Mouse (Mus musculus): ENCODE data around the gene Lin7b. TPM values are rescaled to one million over a fixed set of nuclear protein-coding genes. Genes with fewer than 3 reads are reported as not detected.

The Lin7b gene
- total RNA-seq, 2 experiments from 2014 or later: not detected

GRCm38 (mm10) chr7:45322245-45322644, 48.1 kb downstream of the Lin7b start:
- ATAC-seq (ENCODE audit: poor library complexity, severe bottlenecking): no peak

Other genes with a start within 250 kb of the Lin7b start
Only the 30 nearest of the 36 such genes appear.
- 131 and 132 TPM in 2 replicates for gene Pih1d1, start 216.3 kb downstream of the Lin7b start, total RNA-seq (2015)
- gene Pih1d1, start 216.3 kb downstream of the Lin7b start, total RNA-seq (2017): 43.9 and 51.4 TPM in 2 replicates
- 68.0 and 72.0 TPM in 2 replicates for gene Aldh16a1, start 216.0 kb downstream of the Lin7b start, total RNA-seq (2015)
- gene Aldh16a1, start 216.0 kb downstream of the Lin7b start, total RNA-seq (2017): 26.9 and 33.7 TPM in 2 replicates
- 0.18 TPM in 1 of 2 replicates, not detected in the other for gene Slc17a7, start 206.6 kb downstream of the Lin7b start, total RNA-seq (2015)
- not detected in 2 replicates for gene Slc17a7, start 206.6 kb downstream of the Lin7b start, total RNA-seq (2017)
- gene Gfy, start 191.0 kb downstream of the Lin7b start, total RNA-seq (2015): not detected in 2 replicates
- not detected in 2 replicates for gene Gfy, start 191.0 kb downstream of the Lin7b start, total RNA-seq (2017)
- gene Pth2, start 189.6 kb downstream of the Lin7b start, total RNA-seq (2015): not detected in 2 replicates
- gene Pth2, start 189.6 kb downstream of the Lin7b start, total RNA-seq (2017): not detected in 2 replicates
- not detected in 2 replicates for gene Ccdc155, start 165.7 kb downstream of the Lin7b start, total RNA-seq (2015)
- not detected in 2 replicates for gene Ccdc155, start 165.7 kb downstream of the Lin7b start, total RNA-seq (2017)
- gene Dkkl1, start 158.4 kb downstream of the Lin7b start, total RNA-seq (2015): 1.0 and 1.6 TPM in 2 replicates
- gene Dkkl1, start 158.4 kb downstream of the Lin7b start, total RNA-seq (2017): 1.1 and 5.0 TPM in 2 replicates
- 0.07 TPM in 1 of 2 replicates, not detected in the other for gene Tead2, start 154.8 kb downstream of the Lin7b start, total RNA-seq (2015)
- gene Tead2, start 154.8 kb downstream of the Lin7b start, total RNA-seq (2017): not detected in 2 replicates
- 105 and 111 TPM in 2 replicates for gene Cd37, start 131.5 kb downstream of the Lin7b start, total RNA-seq (2015)
- gene Cd37, start 131.5 kb downstream of the Lin7b start, total RNA-seq (2017): 67.9 and 74.9 TPM in 2 replicates
- not detected in 2 replicates for gene Slc6a16, start 129.5 kb downstream of the Lin7b start, total RNA-seq (2015)
- gene Slc6a16, start 129.5 kb downstream of the Lin7b start, total RNA-seq (2017): not detected in 2 replicates
- gene Slc6a21, start 93.1 kb downstream of the Lin7b start, total RNA-seq (2015): 0.27 and 0.78 TPM in 2 replicates
- not detected in 2 replicates for gene Slc6a21, start 93.1 kb downstream of the Lin7b start, total RNA-seq (2017)
- gene Trpm4, start 36.8 kb downstream of the Lin7b start, total RNA-seq (2015): 3.2 and 4.7 TPM in 2 replicates
- gene Trpm4, start 36.8 kb downstream of the Lin7b start, total RNA-seq (2017): 4.8 and 5.4 TPM in 2 replicates
- not detected in 2 replicates for gene Hrc, start 35.3 kb downstream of the Lin7b start, total RNA-seq (2015)
- 0.07 TPM in 1 of 2 replicates, not detected in the other for gene Hrc, start 35.3 kb downstream of the Lin7b start, total RNA-seq (2017)
- gene Ppfia3, start 3.6 kb downstream of the Lin7b start, total RNA-seq (2015): 0.50 TPM in 1 of 2 replicates, not detected in the other
- gene Ppfia3, start 3.6 kb downstream of the Lin7b start, total RNA-seq (2017): not detected in 2 replicates
- 69.6 and 94.3 TPM in 2 replicates for gene Snrnp70, start 25.2 kb upstream of the Lin7b start, total RNA-seq (2015)
- 261 and 320 TPM in 2 replicates for gene Snrnp70, start 25.2 kb upstream of the Lin7b start, total RNA-seq (2017)
- not detected in 2 replicates for gene Kcna7, start 35.1 kb upstream of the Lin7b start, total RNA-seq (2015)
- not detected in 2 replicates for gene Kcna7, start 35.1 kb upstream of the Lin7b start, total RNA-seq (2017)
- gene Ntf5, start 43.1 kb upstream of the Lin7b start, total RNA-seq (2015): not detected in 2 replicates
- not detected in 2 replicates for gene Ntf5, start 43.1 kb upstream of the Lin7b start, total RNA-seq (2017)
- not detected in 2 replicates for gene Lhb, start 50.2 kb upstream of the Lin7b start, total RNA-seq (2015)
- not detected in 2 replicates for gene Lhb, start 50.2 kb upstream of the Lin7b start, total RNA-seq (2017)
- 9.8 and 10.6 TPM in 2 replicates for gene Gys1, start 64.3 kb upstream of the Lin7b start, total RNA-seq (2015)
- gene Gys1, start 64.3 kb upstream of the Lin7b start, total RNA-seq (2017): 7.2 and 8.8 TPM in 2 replicates
- gene Ruvbl2, start 67.5 kb upstream of the Lin7b start, total RNA-seq (2015): 48.6 and 51.6 TPM in 2 replicates
- 52.9 and 60.2 TPM in 2 replicates for gene Ruvbl2, start 67.5 kb upstream of the Lin7b start, total RNA-seq (2017)
- 2,869 and 3,213 TPM in 2 replicates for gene Ftl1, start 89.3 kb upstream of the Lin7b start, total RNA-seq (2015)
- 1,589 and 1,786 TPM in 2 replicates for gene Ftl1, start 89.3 kb upstream of the Lin7b start, total RNA-seq (2017)
- 24.6 and 25.0 TPM in 2 replicates for gene Bax, start 96.3 kb upstream of the Lin7b start, total RNA-seq (2015)
- 31.8 and 37.4 TPM in 2 replicates for gene Bax, start 96.3 kb upstream of the Lin7b start, total RNA-seq (2017)
- gene Tulp2, start 111.3 kb upstream of the Lin7b start, total RNA-seq (2015): not detected in 2 replicates
- gene Tulp2, start 111.3 kb upstream of the Lin7b start, total RNA-seq (2017): not detected in 2 replicates
- gene Gm45808, start 116.2 kb upstream of the Lin7b start, total RNA-seq (2015): not detected in 2 replicates
- 0.61 TPM in 1 of 2 replicates, not detected in the other for gene Gm45808, start 116.2 kb upstream of the Lin7b start, total RNA-seq (2017)
- 15.5 and 18.3 TPM in 2 replicates for gene Dhdh, start 118.2 kb upstream of the Lin7b start, total RNA-seq (2015)
- 14.2 and 16.0 TPM in 2 replicates for gene Dhdh, start 118.2 kb upstream of the Lin7b start, total RNA-seq (2017)
- 54.9 and 59.1 TPM in 2 replicates for gene Nucb1, start 139.8 kb upstream of the Lin7b start, total RNA-seq (2015)
- gene Nucb1, start 139.8 kb upstream of the Lin7b start, total RNA-seq (2017): 178 and 199 TPM in 2 replicates
- 29.2 and 39.1 TPM in 2 replicates for gene Ppp1r15a, start 155.7 kb upstream of the Lin7b start, total RNA-seq (2015)
- 50.0 and 64.7 TPM in 2 replicates for gene Ppp1r15a, start 155.7 kb upstream of the Lin7b start, total RNA-seq (2017)
- not detected in 2 replicates for gene Plekha4, start 155.7 kb upstream of the Lin7b start, total RNA-seq (2015)
- 0.24 TPM in 1 of 2 replicates, not detected in the other for gene Plekha4, start 155.7 kb upstream of the Lin7b start, total RNA-seq (2017)
- gene Hsd17b14, start 184.3 kb upstream of the Lin7b start, total RNA-seq (2015): 0.25 TPM in 1 of 2 replicates, not detected in the other
- not detected in 2 replicates for gene Hsd17b14, start 184.3 kb upstream of the Lin7b start, total RNA-seq (2017)
- 24.6 and 26.6 TPM in 2 replicates for gene Bcat2, start 199.6 kb upstream of the Lin7b start, total RNA-seq (2015)
- gene Bcat2, start 199.6 kb upstream of the Lin7b start, total RNA-seq (2017): 16.7 and 24.1 TPM in 2 replicates

Data from megakaryocyte, adult 5-6 weeks (primary cell).